Mouse (Mus musculus): ENCODE data around the gene Cntrl.

DNA sequence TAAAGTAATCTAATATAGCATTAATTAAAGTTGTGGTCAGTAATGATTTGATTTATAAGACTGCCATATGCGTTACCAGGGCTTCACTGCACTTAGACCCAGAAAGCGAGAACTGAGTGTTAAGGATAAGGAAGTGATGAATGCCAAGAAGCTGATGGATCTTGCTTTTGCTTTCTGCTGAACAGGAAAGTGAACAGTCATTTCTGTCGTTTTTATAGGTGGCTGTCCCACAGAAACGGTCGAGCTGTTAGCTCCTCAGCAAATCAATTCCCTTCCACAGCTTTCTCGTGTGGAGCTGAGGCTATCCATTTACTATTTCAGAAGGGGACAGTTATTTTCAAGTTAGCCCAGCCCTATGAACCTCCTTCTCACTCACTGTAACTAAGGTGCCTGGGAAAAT, 48.4 kb upstream of the Cntrl start:
- no peak for TF ChIP-seq CTCF (conservative IDR thresholded peaks at IDR 0.05; ENCODE audit: low read length)
- no peak for TF ChIP-seq NANOG (IDR thresholded peaks at IDR 0.05; ENCODE audit: borderline replicate concordance, low read length)

Measured in E14TG2a.4 (cell line).